Mouse (Mus musculus): ENCODE data around the gene Gm49321. TPM values are rescaled to one million over a fixed set of nuclear protein-coding genes. Genes with fewer than 3 reads are reported as not detected.

Gene Gm49321
- polyA plus RNA-seq, 1 experiment from 2014 or later: 10.2 TPM

- Histone ChIP-seq H3K9ac (no peak overlapping the region), H3K27ac (no peak overlapping the region), H3K4me1 (replicated peaks) (no peaks in the 10 kb centered on the region), H3K9me3 (no peaks in the 10 kb centered on the region), H3K4me3 (replicated peaks) (no peak overlapping the region), H3K4me2 (replicated peaks) (no peak overlapping the region), H3K36me3 (no peaks in the 10 kb centered on the region; the same call in 1 of the 2 replicates), H3K27me3 (replicated peaks) (no peaks in the 10 kb centered on the region)
- WGBS: 88% methylated on average over 4 of the region's 4 CpGs
- no peak for ATAC-seq
These were observed 51.0 kb downstream of the Gm49321 start for GRCm38 (mm10) chr12:73988393-73989008.

DNA sequence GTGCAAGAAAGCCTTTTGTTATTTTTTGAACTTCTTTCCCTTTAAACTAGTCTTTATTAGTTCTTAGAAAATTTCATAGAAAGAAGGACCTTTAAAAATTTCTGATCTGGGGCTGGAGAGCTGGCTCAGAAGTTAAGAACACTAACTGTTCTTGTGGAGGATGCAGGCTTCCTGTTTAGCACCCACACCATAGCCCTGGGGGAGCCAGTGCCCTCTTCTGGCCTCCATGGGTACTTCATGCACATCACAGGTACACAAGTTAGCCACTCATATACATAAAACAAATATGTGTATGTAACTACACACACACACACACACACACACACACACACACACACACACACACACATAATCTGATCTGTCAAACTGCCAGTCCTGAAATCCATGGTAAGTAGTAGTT lies 52.1 kb downstream of the Gm49321 start:
- Histone ChIP-seq H3K9ac (no peak overlapping the region), H3K4me2 (replicated peaks) (no peak overlapping the region), H3K27ac (no peak overlapping the region), H3K4me1 (replicated peaks) (no peaks in the 10 kb centered on the region), H3K27me3 (replicated peaks) (no peaks in the 10 kb centered on the region), H3K36me3 (no peaks in the 10 kb centered on the region; the same call in 1 of the 2 replicates), H3K9me3 (no peaks in the 10 kb centered on the region), H3K4me3 (replicated peaks) (no peak overlapping the region)
- no peak for ATAC-seq

DNA sequence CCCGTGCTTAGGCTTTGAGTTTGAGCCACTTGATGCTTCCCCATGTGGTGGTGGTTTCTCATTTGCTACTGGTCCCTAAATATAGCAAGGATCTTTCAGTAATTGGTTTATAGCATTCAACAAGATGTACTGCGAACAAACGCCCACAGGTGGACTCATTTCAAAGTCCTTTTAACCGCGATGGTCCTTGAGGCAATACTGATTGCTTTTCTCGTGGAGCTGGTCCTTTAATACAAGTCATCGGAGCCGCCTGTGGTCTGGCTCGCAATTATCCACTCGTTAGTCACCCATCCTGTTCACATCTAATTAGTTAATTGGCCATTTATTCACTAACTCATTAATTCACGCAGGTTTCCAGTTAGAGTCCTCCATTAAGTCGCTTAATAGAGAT lies 59.4 kb downstream of the Gm49321 start:
- WGBS: 59% methylated on average over 12 of the region's 12 CpGs
- no peak overlapping the region for H3K4me3 ChIP-seq (replicated peaks)

GRCm38 (mm10) chr12:73997297-73998127 lies 60.1 kb downstream of the Gm49321 start, which contains the start of gene Syt16:
TSS of gene Syt16 (plus strand) at chr12:73997661.
- peak; percentile 51 for ATAC-seq
- Histone ChIP-seq H3K4me1 (replicated peaks) (no peaks in the 10 kb centered on the region), H3K36me3 (no peaks in the 10 kb centered on the region), H3K27ac (no peak within 1 kb of the TSS), H3K9ac (peak within 1 kb of the TSS; percentile 47), H3K4me3 (replicated peaks) (peak within 1 kb of the TSS; percentile 53), H3K9me3 (no peaks in the 10 kb centered on the region), H3K4me2 (replicated peaks) (peak within 1 kb of the TSS; percentile 95), H3K27me3 (replicated peaks) (peaks cover 18% of the 10 kb centered on the region)
- under 1% methylated on average over 66 of the region's 67 CpGs for WGBS

More for the DNA sequence above, 59.4 kb downstream of the Gm49321 start:
- no peak overlapping the region for H3K9ac ChIP-seq
- no peaks in the 10 kb centered on the region for H3K9me3 ChIP-seq
- no peak overlapping the region; the same call in 1 of the 2 replicates for H3K4me2 ChIP-seq (replicated peaks)
- no peaks in the 10 kb centered on the region for H3K4me1 ChIP-seq (replicated peaks)
- no peaks in the 10 kb centered on the region for H3K36me3 ChIP-seq
- H3K27me3 ChIP-seq (replicated peaks): peaks cover 18% of the 10 kb centered on the region
- ATAC-seq: no peak
- no peak overlapping the region for H3K27ac ChIP-seq

GRCm38 (mm10) chr12:73998128-73998456 lies 60.6 kb downstream of the Gm49321 start:
- WGBS: 43% methylated on average over 5 of the region's 5 CpGs
- Histone ChIP-seq H3K4me1 (replicated peaks) (no peaks in the 10 kb centered on the region), H3K9ac (peak overlapping the region; percentile 47; the same call in 1 of the 2 replicates), H3K27me3 (replicated peaks) (peaks cover 18% of the 10 kb centered on the region), H3K27ac (no peak overlapping the region), H3K4me2 (replicated peaks) (peak overlapping the region; percentile 95), H3K36me3 (no peaks in the 10 kb centered on the region), H3K9me3 (no peaks in the 10 kb centered on the region), H3K4me3 (replicated peaks) (peak overlapping the region; percentile 53)
- no peak for ATAC-seq

DNA sequence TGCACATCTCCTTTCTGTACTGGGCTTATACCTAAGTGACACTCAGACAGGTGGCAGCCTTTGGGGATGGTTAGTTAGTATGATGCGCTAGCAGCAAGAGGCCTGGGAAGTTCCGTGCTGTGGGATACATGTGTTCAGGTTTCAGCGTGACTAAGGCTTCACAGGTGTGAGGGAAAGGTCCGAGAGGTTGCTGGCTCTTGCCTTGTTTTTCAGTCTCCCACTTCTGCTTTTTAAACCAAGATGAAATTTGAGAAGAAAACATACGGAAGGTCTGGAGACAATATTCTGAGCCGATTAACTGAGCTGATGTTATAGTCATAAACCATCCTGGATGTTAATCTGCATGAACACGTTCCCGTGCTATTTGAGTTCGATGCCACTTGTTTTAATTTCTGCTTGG lies 65.0 kb downstream of the Gm49321 start:
- Histone ChIP-seq H3K4me2 (replicated peaks) (no peak overlapping the region), H3K27ac (no peak overlapping the region), H3K36me3 (no peaks in the 10 kb centered on the region), H3K27me3 (replicated peaks) (peaks cover 8% of the 10 kb centered on the region), H3K9ac (no peak overlapping the region), H3K4me3 (replicated peaks) (no peak overlapping the region), H3K9me3 (no peaks in the 10 kb centered on the region), H3K4me1 (replicated peaks) (no peaks in the 10 kb centered on the region)
- no peak for ATAC-seq
- WGBS: 86% methylated on average over 9 of the region's 9 CpGs

GRCm38 (mm10) chr12:74009448-74009911 lies 72.0 kb downstream of the Gm49321 start:
- Histone ChIP-seq H3K9me3 (no peaks in the 10 kb centered on the region), H3K27me3 (replicated peaks) (no peaks in the 10 kb centered on the region), H3K4me1 (replicated peaks) (no peaks in the 10 kb centered on the region), H3K4me3 (replicated peaks) (no peak overlapping the region), H3K27ac (no peak overlapping the region), H3K9ac (no peak overlapping the region), H3K4me2 (replicated peaks) (no peak overlapping the region), H3K36me3 (no peaks in the 10 kb centered on the region)
- peak; percentile 36; the same call in 1 of the 2 replicates for ATAC-seq
- 27% methylated on average over 8 of the region's 8 CpGs for WGBS

DNA sequence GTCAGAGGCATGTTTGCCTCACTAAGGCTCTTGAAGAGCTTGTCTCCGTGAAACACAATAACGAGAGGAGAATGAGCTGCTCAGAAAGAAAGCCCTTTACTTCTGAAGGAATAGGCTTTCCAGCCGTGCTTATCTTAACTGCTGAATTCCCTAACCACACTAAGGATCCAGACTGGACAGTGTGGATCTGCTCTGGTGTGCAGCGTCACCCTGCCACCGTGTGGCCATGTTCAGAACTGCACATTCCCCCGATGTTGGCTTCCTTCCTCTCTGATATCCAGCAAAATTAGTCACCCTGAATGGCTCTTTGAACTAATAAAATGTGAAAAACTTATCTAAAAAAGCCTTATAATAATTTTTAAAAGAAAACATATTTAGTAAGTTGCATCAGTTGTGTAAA lies 76.3 kb downstream of the Gm49321 start:
- H3K4me2 ChIP-seq (replicated peaks): peak overlapping the region; percentile 28; the same call in 1 of the 2 replicates

GRCm38 (mm10) chr12:74014739-74015270 lies 77.4 kb downstream of the Gm49321 start:
- 58% methylated on average over 7 of the region's 7 CpGs for WGBS

More for the DNA sequence above, 76.3 kb downstream of the Gm49321 start:
- no peaks in the 10 kb centered on the region for H3K4me1 ChIP-seq (replicated peaks)
- H3K9me3 ChIP-seq: no peaks in the 10 kb centered on the region
- ATAC-seq: peak; percentile 86
- H3K27ac ChIP-seq: no peak overlapping the region
- H3K27me3 ChIP-seq (replicated peaks): no peaks in the 10 kb centered on the region
- H3K9ac ChIP-seq: no peak overlapping the region
- WGBS: under 1% methylated on average over 6 of the region's 6 CpGs
- H3K4me3 ChIP-seq (replicated peaks): no peak overlapping the region
- no peaks in the 10 kb centered on the region for H3K36me3 ChIP-seq

GRCm38 (mm10) chr12:74015491-74015890 lies 78.0 kb downstream of the Gm49321 start:
- H3K4me3 ChIP-seq (replicated peaks): no peak overlapping the region
- no peaks in the 10 kb centered on the region for H3K9me3 ChIP-seq
- no peak overlapping the region for H3K4me2 ChIP-seq (replicated peaks)
- no peak for ATAC-seq
- WGBS: 80% methylated on average over 5 of the region's 5 CpGs
- no peak overlapping the region for H3K9ac ChIP-seq
- H3K4me1 ChIP-seq (replicated peaks): no peaks in the 10 kb centered on the region
- no peak overlapping the region for H3K27ac ChIP-seq
- no peaks in the 10 kb centered on the region for H3K36me3 ChIP-seq
- H3K27me3 ChIP-seq (replicated peaks): no peaks in the 10 kb centered on the region

More at GRCm38 (mm10) chr12:74014739-74015270, 77.4 kb downstream of the Gm49321 start:
- no peaks in the 10 kb centered on the region for H3K27me3 ChIP-seq (replicated peaks)
- H3K9ac ChIP-seq: no peak overlapping the region
- H3K4me2 ChIP-seq (replicated peaks): no peak overlapping the region
- no peak overlapping the region for H3K27ac ChIP-seq
- H3K9me3 ChIP-seq: no peaks in the 10 kb centered on the region
- no peaks in the 10 kb centered on the region for H3K4me1 ChIP-seq (replicated peaks)
- H3K4me3 ChIP-seq (replicated peaks): no peak overlapping the region
- ATAC-seq: no peak
- no peaks in the 10 kb centered on the region for H3K36me3 ChIP-seq
